Mouse (Mus musculus) adrenal gland, postnatal 36 days (tissue): ENCODE measurements around the gene Olfr373. TPM values are rescaled to one million over a fixed set of nuclear protein-coding genes. Genes with fewer than 3 reads are reported as not detected.
"Not testable (repeated sequence)": the region's sequence is repeated elsewhere in the genome, so short reads cannot be mapped to it uniquely, and the experiment has no call there.

Experiments
- DNase-seq, 2 experiments: peaks; one replicate each; pipeline ENCODE4 v3.0.0; 2021; ENCODE audit warnings: mixed read lengths in 1 of 2
- long read RNA-seq, 2 experiments: library from polyadenylated mRNA; stranded (forward); transcript quantifications; one replicate each; pipeline ENCODE4 v2.0.0; 2021; ENCODE audit warnings: borderline sequencing depth in 2 of 2
- total RNA-seq, 2 experiments: library from RNA; stranded (reverse); gene quantifications; 2 replicates each; pipeline ENCODE4 v1.2.3; 2021

The Olfr373 gene
- total RNA-seq: not detected
- long read RNA-seq, experiment 1, partial matches to known transcripts: 0 of 2 reads
- long read RNA-seq, experiment 1, other reads (novel, unspliced or antisense): 2 of 2 reads
- long read RNA-seq, experiment 2: 0 reads

DNA sequence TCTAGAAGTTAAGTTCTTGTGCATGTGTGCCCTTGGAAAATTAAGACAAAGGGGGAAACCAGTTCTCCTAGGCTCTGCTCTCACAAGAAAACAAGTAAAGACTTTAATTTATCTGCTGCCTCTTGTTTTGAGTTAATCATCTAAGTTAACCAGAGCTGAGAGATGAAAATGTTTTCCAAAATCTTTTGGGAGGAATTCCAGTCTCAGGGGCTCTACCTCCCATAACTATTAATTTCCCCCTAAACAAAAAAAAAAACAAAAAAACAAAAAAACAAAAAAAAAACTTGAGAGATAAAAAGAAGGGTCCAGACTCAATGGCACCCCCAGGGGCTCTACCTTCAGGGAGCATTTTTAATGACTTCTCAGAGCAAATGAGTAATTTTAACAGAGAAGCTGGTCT is at the start of gene Olfr373:
Olfr373 (plus strand) TSS at position 301 of the 400 bp plus-strand sequence.
- not testable (repeated sequence) for DNase-seq

DNA sequence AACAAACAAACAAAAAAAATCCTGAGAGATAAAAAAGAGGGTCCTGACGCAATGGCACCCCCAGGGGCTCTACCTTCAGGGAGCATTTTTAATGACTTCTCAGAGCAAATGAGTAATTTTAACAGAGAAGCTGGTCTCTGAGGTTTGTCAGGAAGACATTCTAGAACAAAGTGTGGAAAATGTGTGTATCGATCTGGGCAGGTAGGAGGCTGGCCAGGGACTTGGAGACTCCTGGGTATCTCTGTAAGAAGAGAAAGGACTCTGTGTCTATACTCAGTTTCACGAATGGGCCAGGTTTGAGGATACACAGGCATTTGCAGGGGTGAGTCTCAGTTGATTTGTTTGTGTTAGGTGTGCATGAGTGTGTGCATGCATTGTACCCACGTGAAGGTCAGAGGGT is 42.1 kb upstream of the Olfr373 start, which contains the start of gene Olfr372:
Olfr372 (plus strand) TSS at position 301 of the 400 bp plus-strand sequence.
- not testable (repeated sequence) for DNase-seq

DNA sequence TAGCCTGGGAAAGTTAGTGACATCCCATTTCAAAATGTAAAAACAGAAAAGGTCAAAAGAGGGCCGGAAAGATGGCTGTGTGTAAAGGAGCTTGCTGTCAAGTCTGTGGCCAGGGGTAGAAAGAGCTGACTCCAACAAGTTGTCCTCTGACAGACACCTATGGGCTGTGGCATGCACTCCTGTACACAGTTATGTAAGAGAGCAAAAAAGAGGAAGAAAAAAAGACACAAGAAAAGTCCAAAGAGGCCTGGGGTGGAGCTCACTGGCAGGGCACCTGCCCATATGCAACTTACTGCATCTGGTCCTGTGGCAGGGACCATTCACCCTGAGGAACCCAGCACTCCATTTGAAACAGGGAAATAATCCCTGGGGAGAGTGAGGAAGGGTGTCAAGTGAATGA is 40.5 kb upstream of the Olfr373 start:
- DNase-seq: no peak

DNA sequence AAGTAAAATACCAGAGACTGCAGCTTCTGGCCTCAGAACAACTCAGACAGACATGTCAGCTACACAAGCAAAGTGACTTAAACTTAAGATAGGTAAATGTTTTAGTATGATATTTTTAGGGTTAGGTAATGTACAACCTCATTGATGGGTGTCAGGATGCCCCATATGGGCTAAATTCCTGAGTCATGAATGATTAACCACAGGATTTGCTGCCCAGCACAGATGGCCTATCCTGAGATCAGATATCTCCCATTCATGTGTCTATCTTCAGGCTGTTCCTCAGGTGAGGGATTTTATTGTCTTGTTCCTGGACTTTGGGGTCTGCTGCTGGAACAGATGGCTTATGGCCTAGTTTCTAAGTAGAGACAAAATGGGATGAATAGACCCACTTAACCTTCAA is 28.3 kb upstream of the Olfr373 start:
- DNase-seq: not testable (repeated sequence)

- not testable (repeated sequence) for DNase-seq
Measured at GRCm38 (mm10) chr8:72057643-72058042, 25.3 kb upstream of the Olfr373 start.

- not testable (repeated sequence) for DNase-seq
Measured at GRCm38 (mm10) chr8:72066819-72067399, 16.1 kb upstream of the Olfr373 start.

- no peak for DNase-seq
Measured at GRCm38 (mm10) chr8:72084744-72085143, 1.8 kb downstream of the Olfr373 start.

DNA sequence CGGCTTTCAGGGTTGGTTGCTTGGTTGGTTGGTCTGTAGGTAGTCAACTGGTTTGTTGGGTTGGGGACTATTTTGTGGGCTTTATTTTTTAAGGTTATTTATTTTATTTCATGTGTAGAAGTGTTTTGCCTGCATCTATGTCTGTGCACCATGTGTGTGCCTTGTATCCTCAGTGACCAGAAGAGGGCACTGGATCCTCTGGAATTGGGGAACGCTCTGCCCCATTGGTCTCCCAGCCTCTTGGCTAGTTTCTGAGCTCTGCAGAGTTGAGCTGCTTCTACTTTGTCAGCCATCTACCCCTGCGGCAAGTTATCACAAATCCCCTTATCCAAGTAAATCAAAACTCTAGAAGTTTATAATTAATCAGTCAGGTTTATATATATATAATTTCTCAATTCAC is 4.6 kb downstream of the Olfr373 start:
- not testable (repeated sequence) for DNase-seq

DNA sequence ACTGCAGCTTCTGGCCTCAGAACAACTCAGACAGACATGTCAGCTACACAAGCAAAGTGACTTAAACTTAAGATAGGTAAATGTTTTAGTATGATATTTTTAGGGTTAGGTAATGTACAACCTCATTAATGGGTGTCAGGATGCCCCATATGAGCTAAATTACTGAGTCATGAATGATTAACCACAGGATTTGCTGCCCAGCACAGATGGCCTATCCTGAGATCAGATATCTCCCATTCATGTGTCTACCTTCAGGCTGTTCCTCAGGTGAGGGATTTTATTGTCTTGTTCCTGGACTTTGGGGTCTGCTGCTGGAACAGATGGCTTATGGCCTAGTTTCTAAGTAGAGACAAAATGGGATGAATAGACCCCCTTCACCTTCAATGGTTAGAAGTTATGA is 13.7 kb downstream of the Olfr373 start:
- not testable (repeated sequence) for DNase-seq

DNA sequence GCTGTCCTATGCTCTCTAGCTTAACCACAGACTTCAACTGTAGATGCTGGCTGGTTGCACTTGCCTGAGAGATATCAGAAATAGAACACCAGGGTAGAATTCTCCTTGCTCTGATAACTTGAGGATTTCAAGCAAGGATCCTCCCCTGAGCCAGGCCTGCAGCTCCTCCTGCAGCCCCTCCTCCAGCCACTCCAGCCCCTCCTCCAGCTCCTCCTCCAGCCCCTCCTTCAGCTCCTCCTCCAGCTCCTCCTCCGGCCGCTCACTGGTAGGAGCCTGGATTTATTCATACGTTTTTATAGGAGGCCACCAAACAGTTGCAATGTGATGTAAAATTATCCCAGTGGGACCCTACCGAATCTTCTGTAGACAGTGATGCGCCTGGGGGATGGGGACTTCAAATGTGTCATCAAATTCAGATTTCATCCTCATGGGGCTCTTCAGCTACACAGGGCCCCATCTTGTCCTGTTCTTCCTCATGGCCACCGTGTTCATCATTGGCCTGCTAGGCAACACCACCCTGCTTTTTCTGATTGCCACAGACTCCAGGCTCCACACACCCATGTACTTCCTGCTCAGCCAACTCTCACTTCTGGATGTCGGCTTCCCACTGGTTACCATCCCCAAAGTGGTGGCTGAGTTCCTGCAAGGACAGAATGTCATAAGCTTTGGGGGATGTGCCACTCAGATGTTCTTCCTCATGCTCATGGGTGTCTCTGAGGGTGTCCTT is 16.6 kb downstream of the Olfr373 start:
- DNase-seq: peak; percentile 56 to 59

DNA sequence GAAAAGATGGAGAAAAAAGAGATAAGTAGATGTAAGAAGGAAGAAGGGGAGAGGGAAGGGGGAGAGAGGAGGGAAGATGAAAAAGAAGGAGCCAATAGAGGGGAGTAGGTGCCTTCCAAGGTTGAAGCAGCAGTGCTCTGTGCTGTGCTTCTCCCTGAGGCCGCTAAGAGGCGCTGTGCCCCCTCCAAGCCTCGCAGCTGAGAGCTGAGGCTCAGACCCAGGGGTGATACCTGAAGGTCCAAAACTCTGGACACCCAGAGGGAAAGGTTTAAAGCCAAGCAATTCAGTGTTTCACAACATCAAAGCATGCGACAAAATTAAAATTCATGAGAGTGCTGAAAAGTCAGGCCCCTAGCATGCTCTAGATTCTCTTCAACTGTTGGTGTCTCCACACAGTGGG is 22.2 kb downstream of the Olfr373 start:
- no peak for DNase-seq

GRCm38 (mm10) chr8:72106740-72107139 is 23.8 kb downstream of the Olfr373 start, which contains the start of gene Olfr374:
Gene Olfr374 (plus strand): TSS chr8:72107040.
- no peak for DNase-seq

DNA sequence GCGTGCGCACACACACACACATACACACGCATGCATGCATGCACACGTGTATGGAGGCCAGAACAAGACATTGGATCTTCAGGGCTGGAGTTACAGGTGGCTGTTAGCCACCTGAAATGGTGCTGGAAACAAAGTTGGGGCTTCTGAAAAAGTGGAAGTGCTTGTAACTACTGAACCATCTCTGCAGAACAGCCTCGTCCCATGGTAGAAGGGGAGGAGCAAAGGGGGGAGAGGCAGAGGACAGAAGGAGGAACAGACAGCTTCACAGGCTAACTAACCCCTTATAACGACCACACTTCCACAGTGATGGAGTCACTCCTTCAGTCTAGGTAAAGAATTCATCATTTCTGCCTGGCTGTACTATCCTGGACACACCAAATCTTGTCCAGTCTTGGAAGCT is 27.9 kb downstream of the Olfr373 start:
- DNase-seq: no peak

- no peak for DNase-seq
Measured at GRCm38 (mm10) chr8:72112486-72112885, 29.5 kb downstream of the Olfr373 start.

GRCm38 (mm10) chr8:72115202-72115601 is 32.2 kb downstream of the Olfr373 start:
- no peak for DNase-seq

- no peak for DNase-seq
Measured at GRCm38 (mm10) chr8:72118616-72119015, 35.6 kb downstream of the Olfr373 start.

GRCm38 (mm10) chr8:72121486-72121885 is 38.5 kb downstream of the Olfr373 start:
- not testable (repeated sequence) for DNase-seq

DNA sequence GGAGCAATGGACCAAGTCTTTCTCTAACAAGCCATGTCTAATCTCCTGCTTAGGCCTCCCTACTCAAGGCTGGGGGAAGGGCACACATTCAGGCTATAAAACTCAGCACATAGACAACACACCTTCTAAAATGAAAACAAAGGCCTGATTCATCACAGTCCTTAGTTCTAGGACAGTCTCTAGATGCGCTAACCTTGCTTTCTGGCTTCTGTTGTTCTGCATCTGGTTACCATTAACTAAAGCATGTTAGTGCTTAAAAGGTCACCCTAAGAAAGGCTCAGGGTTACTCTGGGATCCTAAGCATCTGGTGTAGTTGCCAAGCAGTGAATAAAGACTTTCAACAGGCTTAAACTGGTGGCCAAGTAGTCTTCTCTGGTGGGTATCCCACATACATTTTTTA is 39.0 kb downstream of the Olfr373 start:
- DNase-seq: no peak

GRCm38 (mm10) chr8:72127834-72128233 is 44.9 kb downstream of the Olfr373 start:
- no peak for DNase-seq

DNA sequence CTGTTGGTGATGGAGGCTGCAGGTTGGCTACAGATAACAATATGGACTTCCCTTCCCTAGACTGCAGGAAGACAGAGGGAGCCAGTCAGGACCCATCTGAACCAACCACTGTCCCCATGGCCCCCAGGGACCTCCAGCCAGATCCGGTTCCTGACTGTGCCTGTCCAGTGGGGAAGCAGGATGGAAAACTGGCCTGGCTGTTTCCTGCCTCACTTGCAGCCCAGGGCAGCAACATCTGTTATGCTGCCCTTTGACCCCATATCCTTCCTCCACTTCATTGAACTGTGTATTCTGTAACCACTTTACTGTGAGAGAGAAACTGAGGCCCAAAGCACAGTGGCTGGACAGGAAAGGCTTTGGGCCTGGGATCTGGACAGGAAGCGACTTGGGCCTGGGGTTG is 48.3 kb downstream of the Olfr373 start:
- DNase-seq: peak; percentile 56 to 64

DNA sequence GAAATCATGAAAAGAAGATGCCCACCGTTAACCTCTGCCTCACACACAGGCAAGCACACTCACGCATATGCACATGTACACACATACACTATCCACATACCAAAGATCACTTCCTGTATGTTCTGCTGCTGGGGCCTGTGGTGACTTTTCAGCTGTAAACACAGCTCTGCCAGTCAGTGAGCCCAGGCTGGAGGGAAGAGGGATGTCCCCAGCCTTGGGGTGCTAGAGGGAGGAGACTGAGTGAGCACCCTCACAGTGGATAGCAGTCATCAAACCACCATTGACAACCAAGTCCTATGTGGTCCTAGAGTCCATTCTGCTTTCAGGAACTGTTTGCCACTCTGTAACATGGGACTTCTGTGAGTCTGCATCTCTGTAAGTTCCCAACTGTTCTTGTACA is 48.9 kb downstream of the Olfr373 start:
- DNase-seq: no peak

GRCm38 (mm10) chr8:72132417-72132816 is 49.4 kb downstream of the Olfr373 start:
- no peak for DNase-seq

DNA sequence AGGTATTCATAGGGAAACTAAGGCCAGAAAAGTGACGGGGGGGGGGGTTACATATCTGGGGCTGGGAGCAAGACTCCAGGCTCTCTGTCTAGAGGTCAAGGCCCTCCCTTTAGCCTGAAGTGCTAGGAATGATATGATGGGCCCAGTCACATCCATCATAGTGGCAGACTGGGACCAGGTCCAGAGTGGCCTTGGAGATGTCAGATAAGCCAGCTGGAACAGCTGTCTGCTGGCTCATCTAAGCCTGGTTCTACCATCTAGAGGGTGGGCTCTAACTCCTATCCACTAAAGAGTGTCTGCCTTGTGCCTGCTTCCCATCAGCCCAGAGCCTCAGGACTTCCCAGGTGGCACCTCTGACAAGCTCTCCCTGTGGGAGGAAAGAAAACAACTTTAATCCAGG is 49.9 kb downstream of the Olfr373 start:
- peak; percentile 80 to 83 for DNase-seq
